In the genomic region with DNA sequence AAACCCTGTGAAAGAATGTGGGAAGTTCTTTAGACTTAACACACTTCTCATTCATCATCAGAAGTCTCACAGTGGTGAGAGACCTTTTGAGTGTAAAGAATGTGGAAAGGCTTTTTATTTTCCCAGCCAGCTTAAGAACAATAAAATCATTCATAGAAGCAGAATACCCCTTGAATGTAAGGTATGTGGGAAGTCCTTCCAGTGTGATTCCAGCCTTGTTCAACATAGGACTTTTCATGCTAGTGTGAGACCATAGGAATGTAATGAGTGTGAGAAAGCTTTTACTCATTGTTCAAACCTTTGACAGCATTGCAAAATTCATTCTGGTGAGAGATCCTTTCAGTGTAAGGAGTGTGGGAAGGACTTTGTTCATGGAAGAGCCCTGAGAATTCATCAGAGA, we compare ENCODE assay signal across 27 mouse cellular contexts. TPM values are rescaled to one million over a fixed set of nuclear protein-coding genes. Genes with fewer than 3 reads are reported as not detected.
A peak's percentile ranks its signal among the peaks of the same experiment; 100 is the strongest.
DNase-seq lines count a peak whose midpoint lies in the region; ATAC-seq and TF ChIP-seq lines count a peak whose summit lies in the region.
"Had no signal": no experiment of that assay in that cellular context is flagged by ENCODE, and none has a peak within 500 bp of the region (broad histone marks: within the 10 kb centered on the region; RNA-seq: fewer than 3 reads in every experiment).

No protein-coding gene starts in this region.

- no peak overlapping the region for H3K27ac ChIP-seq in forebrain, embryonic 14.5 days (ENCODE audit: low read depth, low read length)
- H3K27ac ChIP-seq in forebrain, postnatal 0 days (ENCODE audit: low read depth, low read length), result no peak overlapping the region
- peak overlapping the region; percentile 78 for H3K27ac ChIP-seq in lung, embryonic 16.5 days (ENCODE audit: low read length)
- H3K27ac ChIP-seq: heart, embryonic 10.5 days; heart, embryonic 15.5 days; layer of hippocampus, adult 2 months; left cerebral cortex, adult 2 months; limb, embryonic 12.5 days; macrophage had no signal

- no peak for TF ChIP-seq CTCF in forebrain, postnatal 0 days (IDR thresholded peaks at IDR 0.05; ENCODE audit: low read depth)
- no peak for TF ChIP-seq CTCF in Patski (IDR thresholded peaks at IDR 0.05)

- no peak overlapping the region for H3K9ac ChIP-seq in forebrain, embryonic 14.5 days (ENCODE audit: low read length)
- no peak overlapping the region for H3K9ac ChIP-seq in forebrain, postnatal 0 days
- H3K9ac ChIP-seq in lung, embryonic 16.5 days (ENCODE audit: low read length), result no peak overlapping the region
- H3K9ac ChIP-seq: heart, embryonic 15.5 days; hindbrain, embryonic 14.5 days; limb, embryonic 12.5 days had no signal

- H3K9me3 ChIP-seq in forebrain, embryonic 14.5 days (replicated peaks; ENCODE audit: control insufficient read depth, low read length), result 0 out of 2 replicates have a peak, but pooled peaks cover 3% of the 10 kb centered on the region
- H3K9me3 ChIP-seq in forebrain, postnatal 0 days (ENCODE audit: low read length), result no peaks in the 10 kb centered on the region
- no peaks in the 10 kb centered on the region for H3K9me3 ChIP-seq in lung, embryonic 16.5 days (ENCODE audit: control insufficient read depth, low read length)
- H3K9me3 ChIP-seq: heart, embryonic 10.5 days; heart, embryonic 15.5 days had no signal

- no peak for ATAC-seq in forebrain, embryonic 14.5 days
- ATAC-seq in forebrain, postnatal 0 days, result no peak
- peak; percentile 59 for ATAC-seq in lung, embryonic 16.5 days (ENCODE audit: low read depth)
- ATAC-seq in Patski, result peak; percentile 31
- ATAC-seq: inflammation-experienced regulatory T-cells, adult 6 months had no signal

- CTCF ChIA-PET in Patski (lab: Charles Lee), result no interaction called here

- POLR2A ChIA-PET in Patski (lab: Charles Lee), result no interaction called here

- H3K4me2 ChIP-seq in forebrain, embryonic 14.5 days (ENCODE audit: low read length), result no peak overlapping the region
- H3K4me2 ChIP-seq in forebrain, postnatal 0 days (ENCODE audit: low read depth), result no peak overlapping the region
- H3K4me2 ChIP-seq in lung, embryonic 16.5 days (ENCODE audit: low read depth, low read length), result no peak overlapping the region
- H3K4me2 ChIP-seq: heart, embryonic 15.5 days; hindbrain, embryonic 14.5 days; limb, embryonic 12.5 days; liver, embryonic 11.5 days had no signal

- no peaks in the 10 kb centered on the region for H3K36me3 ChIP-seq in forebrain, embryonic 14.5 days (ENCODE audit: control insufficient read depth, insufficient read depth, low read length)
- no peaks in the 10 kb centered on the region for H3K36me3 ChIP-seq in forebrain, postnatal 0 days (ENCODE audit: insufficient read depth)
- H3K36me3 ChIP-seq in lung, embryonic 16.5 days (ENCODE audit: control insufficient read depth, insufficient read depth, low read length), result no peaks in the 10 kb centered on the region
- H3K36me3 ChIP-seq: G1E; heart, embryonic 10.5 days; heart, embryonic 15.5 days; limb, embryonic 12.5 days had no signal

- H3K27me3 ChIP-seq in forebrain, embryonic 14.5 days (replicated peaks; ENCODE audit: control insufficient read depth, insufficient read depth, low read length), result no peaks in the 10 kb centered on the region
- no peaks in the 10 kb centered on the region for H3K27me3 ChIP-seq in forebrain, postnatal 0 days (ENCODE audit: insufficient read depth, low read length)
- H3K27me3 ChIP-seq in lung, embryonic 16.5 days (ENCODE audit: control insufficient read depth, insufficient read depth, low read depth, low read length), result no peaks in the 10 kb centered on the region
- no peaks in the 10 kb centered on the region for H3K27me3 ChIP-seq in Patski
- H3K27me3 ChIP-seq: heart, embryonic 15.5 days; limb, embryonic 12.5 days had no signal

- H3K4me3 ChIP-seq in forebrain, embryonic 14.5 days (ENCODE audit: low read depth, low read length), result no peak overlapping the region
- no peak overlapping the region for H3K4me3 ChIP-seq in forebrain, postnatal 0 days (ENCODE audit: low read depth, low read length)
- no peak overlapping the region for H3K4me3 ChIP-seq in lung, embryonic 16.5 days (ENCODE audit: low read length)
- H3K4me3 ChIP-seq: heart, embryonic 10.5 days; heart, embryonic 15.5 days; layer of hippocampus, adult 2 months; left cerebral cortex, adult 2 months; limb, embryonic 12.5 days had no signal

- peak; percentile 17 for DNase-seq in forebrain, embryonic 14.5 days (ENCODE audit: low spot score)
- DNase-seq in forebrain, postnatal 0 days, result no peak
- DNase-seq in lung, postnatal 4 days, result no peak
- DNase-seq in Patski (ENCODE audit: low read depth, low spot score), result no peak
- DNase-seq in mesoderm, embryonic 11.5 days (ENCODE audit: low read depth, low spot score), result peak; percentile 20
- DNase-seq in retina, embryonic 14.5 days (ENCODE audit: low spot score), result no peak
- DNase-seq: adrenal gland, postnatal 25 days; cerebellum, adult 18-20 months; cerebellum, postnatal 14 days; gastrocnemius, postnatal 14 days; kidney, adult 11 months; kidney, postnatal 14 days; midbrain, embryonic 14.5 days; retina, postnatal 1 day; right cerebral cortex, postnatal 14 days; thymus, postnatal 4 days had no signal

- in situ Hi-C loops in Patski (cut with MboI; ENCODE audit: low pct_unique_long_range_greater_than_20kb), result no loop called here

- 0 out of 2 replicates have a peak, but pooled peaks cover 2% of the 10 kb centered on the region for H3K4me1 ChIP-seq in forebrain, embryonic 14.5 days (ENCODE audit: control insufficient read depth, insufficient read depth, low read length)
- no peaks in the 10 kb centered on the region for H3K4me1 ChIP-seq in forebrain, postnatal 0 days (ENCODE audit: insufficient read depth)
- H3K4me1 ChIP-seq in lung, embryonic 16.5 days (replicated peaks; ENCODE audit: control insufficient read depth, insufficient read depth, low read length), result peaks cover 9% of the 10 kb centered on the region; the same call in 1 of the 2 replicates

RNA-seq across cellular contexts. Expression of a gene that starts 12.4 kb away (rescaled TPM):
- 2.3 and 2.5 TPM in 2 replicates for polyA plus RNA-seq in forebrain, embryonic 14.5 days (2014; fragmentation: Nextera tagmentation; extraction: Ambion mirVana)
- total RNA-seq in forebrain, postnatal 0 days (2014; rRNA removed), result 4.6 and 9.5 TPM in 2 replicates
- 0.84 and 1.1 TPM in 2 replicates for polyA plus RNA-seq in forebrain, postnatal 0 days (2015; fragmentation: Nextera tagmentation; extraction: Ambion mirVana)
- polyA plus RNA-seq in lung, embryonic 16.5 days (2015; fragmentation: Nextera tagmentation; extraction: Ambion mirVana), result 2.3 and 2.4 TPM in 2 replicates
- 4.2 TPM for polyA plus RNA-seq in Patski (2021)

RNA-seq across cellular contexts. Expression of a gene that starts 43.8 kb away (rescaled TPM):
- 12.0 and 13.4 TPM in 2 replicates for polyA plus RNA-seq in forebrain, embryonic 14.5 days (2014; fragmentation: Nextera tagmentation; extraction: Ambion mirVana)
- total RNA-seq in forebrain, postnatal 0 days (2014; rRNA removed), result 10.7 and 11.6 TPM in 2 replicates
- polyA plus RNA-seq in forebrain, postnatal 0 days (2015; fragmentation: Nextera tagmentation; extraction: Ambion mirVana), result 3.5 and 5.2 TPM in 2 replicates
- polyA plus RNA-seq in lung, embryonic 16.5 days (2015; fragmentation: Nextera tagmentation; extraction: Ambion mirVana), result 8.4 TPM in 2 replicates
- 5.4 TPM for polyA plus RNA-seq in Patski (2021)

Comparison
In these comparisons a context has a peak if more than half of its experiments do, and no peak if none do; other contexts are left out.
1. DNase-seq: peak in forebrain, embryonic 14.5 days (single experiment) and mesoderm, embryonic 11.5 days (single experiment); none in forebrain, postnatal 0 days (single experiment), lung, postnatal 4 days (0 of 2), Patski (single experiment) and retina, embryonic 14.5 days (single experiment).
2. ATAC-seq: peak in lung, embryonic 16.5 days (single experiment) and Patski (single experiment); none in forebrain, embryonic 14.5 days (single experiment) and forebrain, postnatal 0 days (single experiment).